Mouse (Mus musculus) midbrain, embryonic 11.5 days (tissue): ENCODE measurements around the gene Necab3. TPM values are rescaled to one million over a fixed set of nuclear protein-coding genes. Genes with fewer than 3 reads are reported as not detected.

Experiments used
- ATAC-seq: fragments of 200-750 bp; cut with Nextera tagmentation; 2 replicates; pipeline ENCODE4 v1.8.0; 2017; ENCODE audit warnings: moderate TSS enrichment, moderate library complexity; ENCODE audit not compliant: low FRiP score
- DNase-seq: peaks from one replicate; pipeline ENCODE4 v3.0.0; 2015; ENCODE audit warnings: low spot score; ENCODE audit errors: missing footprints
- H3K27ac ChIP-seq: fragments of 300-500 bp; sonication (generic); 2 replicates; pipeline ENCODE4 v1.5.1; 2014; ENCODE audit warnings: low read depth, low read length
- H3K27me3 ChIP-seq: fragments of 300-500 bp; sonication (generic); 2 replicates; pipeline ENCODE4 v1.6.1; 2014; ENCODE audit warnings: mild to moderate bottlenecking, low read length, moderate library complexity, mixed read lengths; ENCODE audit not compliant: control insufficient read depth, insufficient read depth
- H3K36me3 ChIP-seq: fragments of 300-500 bp; sonication (generic); 2 replicates; pipeline ENCODE4 v1.6.1; 2014; ENCODE audit warnings: mild to moderate bottlenecking, low read length, moderate library complexity, mixed read lengths; ENCODE audit not compliant: control insufficient read depth, insufficient read depth
- H3K4me1 ChIP-seq: fragments of 300-500 bp; sonication (generic); 2 replicates; pipeline ENCODE4 v1.6.1; 2014; ENCODE audit warnings: low read length; ENCODE audit not compliant: control insufficient read depth, insufficient read depth
- H3K4me2 ChIP-seq: fragments of 300-500 bp; sonication (generic); 2 replicates; pipeline ENCODE4 v1.6.1; 2014; ENCODE audit warnings: mild to moderate bottlenecking, moderate library complexity
- H3K4me3 ChIP-seq: fragments of 300-500 bp; sonication (generic); 2 replicates; pipeline ENCODE4 v1.5.1; 2014; ENCODE audit warnings: low read depth, low read length
- H3K9ac ChIP-seq: fragments of 300-500 bp; sonication (generic); 2 replicates; pipeline ENCODE4 v1.6.1; 2014; ENCODE audit warnings: low read length
- H3K9me3 ChIP-seq: fragments of 300-500 bp; sonication (generic); 2 replicates; pipeline ENCODE4 v1.6.1; 2016; ENCODE audit warnings: low read length; ENCODE audit not compliant: control insufficient read depth
- WGBS: fragments of 180-500 bp; shearing (Covaris S2); extraction: QIAGEN DNeasy Blood & Tissue Kit; methylation state at CpG from one replicate; pipeline ENCODE4 v1.1.7; 2014; 5-methylcytosine and 5-hydroxymethylcytosine counted together
- polyA plus RNA-seq: library from polyadenylated mRNA; unstranded; fragments of >200 nt; fragmentation: Nextera tagmentation; extraction: Ambion mirVana; gene quantifications from 2 replicates; pipeline ENCODE4 v1.2.1, GENCODE M21; 2014

Gene Necab3
- polyA plus RNA-seq: 6.1 and 6.9 TPM in 2 replicates

- Histone ChIP-seq H3K4me1 (peaks cover 12% of the 10 kb centered on the region), H3K4me3 (peak within 1 kb of the TSS; percentile 23), H3K4me2 (peak within 1 kb of the TSS; percentile 55), H3K27ac (0 out of 2 replicates have a peak within 1 kb of the TSS, but pooled peaks have one; percentile 25), H3K9ac (peak within 1 kb of the TSS; percentile 63), H3K36me3 (peaks cover 13% of the 10 kb centered on the region), H3K9me3 (no peaks in the 10 kb centered on the region), H3K27me3 (no peaks in the 10 kb centered on the region)
- DNase-seq (peak; percentile 94), ATAC-seq (peak; percentile 78)
- whole genome bisulfite sequencing: 3% methylated on average over 34 of the region's 34 CpGs
These were observed at the start of gene Necab3 for GRCm38 (mm10) chr2:154558264-154559039. Gene Necab3, minus strand, starts transcription at chr2:154558890.

GRCm38 (mm10) chr2:154606965-154607364 is 48.3 kb upstream of the Necab3 start:
- Histone ChIP-seq H3K9ac (no peak overlapping the region), H3K4me3 (no peak overlapping the region), H3K27ac (no peak overlapping the region), H3K9me3 (no peaks in the 10 kb centered on the region), H3K4me2 (no peak overlapping the region), H3K27me3 (no peaks in the 10 kb centered on the region), H3K36me3 (no peaks in the 10 kb centered on the region), H3K4me1 (no peaks in the 10 kb centered on the region; the same call in 1 of the 2 replicates)
- DNase-seq (no peak), ATAC-seq (no peak)
- 86% methylated on average over 1 of the region's 1 CpGs for WGBS

- no peak overlapping the region for H3K9ac ChIP-seq
- H3K27me3 ChIP-seq: no peaks in the 10 kb centered on the region
- no peaks in the 10 kb centered on the region for H3K9me3 ChIP-seq
- H3K4me2 ChIP-seq: peak overlapping the region; percentile 52
- DNase-seq (no peak), ATAC-seq (no peak)
- no peak overlapping the region for H3K27ac ChIP-seq
- no peaks in the 10 kb centered on the region; the same call in 1 of the 2 replicates for H3K4me1 ChIP-seq
- H3K4me3 ChIP-seq: peak overlapping the region; percentile 55; the same call in 1 of the 2 replicates
- WGBS: 50% methylated on average over 7 of the region's 7 CpGs
- H3K36me3 ChIP-seq: no peaks in the 10 kb centered on the region
These were observed 45.5 kb upstream of the Necab3 start for GRCm38 (mm10) chr2:154604156-154604555.

GRCm38 (mm10) chr2:154603638-154604153 is 45.0 kb upstream of the Necab3 start, which contains the start of gene Pxmp4:
Gene Pxmp4, minus strand, starts transcription at chr2:154603708.
- peak within 1 kb of the TSS; percentile 75 for H3K9ac ChIP-seq
- H3K27me3 ChIP-seq: no peaks in the 10 kb centered on the region
- DNase-seq (peak; percentile 100), ATAC-seq (peak; percentile 100)
- H3K27ac ChIP-seq: no peak within 1 kb of the TSS
- H3K9me3 ChIP-seq: no peaks in the 10 kb centered on the region
- H3K4me2 ChIP-seq: peak within 1 kb of the TSS; percentile 52
- H3K4me3 ChIP-seq: peak within 1 kb of the TSS; percentile 55
- 1% methylated on average over 13 of the region's 13 CpGs for WGBS
- no peaks in the 10 kb centered on the region; the same call in 1 of the 2 replicates for H3K4me1 ChIP-seq
- no peaks in the 10 kb centered on the region for H3K36me3 ChIP-seq

GRCm38 (mm10) chr2:154603007-154603637 is 44.4 kb upstream of the Necab3 start:
- no peak for ATAC-seq
- WGBS: 23% methylated on average over 22 of the region's 22 CpGs
- Histone ChIP-seq H3K4me3 (peak overlapping the region; percentile 55), H3K4me2 (peak overlapping the region; percentile 52), H3K9me3 (no peaks in the 10 kb centered on the region), H3K9ac (peak overlapping the region; percentile 75), H3K36me3 (no peaks in the 10 kb centered on the region), H3K27me3 (no peaks in the 10 kb centered on the region), H3K4me1 (no peaks in the 10 kb centered on the region; the same call in 1 of the 2 replicates), H3K27ac (no peak overlapping the region)
- DNase-seq: no peak

- ATAC-seq (no peak), DNase-seq (no peak)
- no peak overlapping the region for H3K4me3 ChIP-seq
- no peak overlapping the region for H3K27ac ChIP-seq
- WGBS: 71% methylated on average over 3 of the region's 3 CpGs
- H3K4me2 ChIP-seq: no peak overlapping the region
- H3K9me3 ChIP-seq: no peaks in the 10 kb centered on the region
- no peaks in the 10 kb centered on the region for H3K27me3 ChIP-seq
- H3K36me3 ChIP-seq: no peaks in the 10 kb centered on the region
- no peaks in the 10 kb centered on the region; the same call in 1 of the 2 replicates for H3K4me1 ChIP-seq
- no peak overlapping the region for H3K9ac ChIP-seq
These were observed 42.6 kb upstream of the Necab3 start for GRCm38 (mm10) chr2:154601324-154601723.

GRCm38 (mm10) chr2:154600586-154600985 is 41.9 kb upstream of the Necab3 start:
- Histone ChIP-seq H3K4me2 (no peak overlapping the region), H3K27ac (no peak overlapping the region), H3K36me3 (no peaks in the 10 kb centered on the region), H3K9me3 (no peaks in the 10 kb centered on the region), H3K4me1 (no peaks in the 10 kb centered on the region; the same call in 1 of the 2 replicates), H3K4me3 (no peak overlapping the region), H3K27me3 (no peaks in the 10 kb centered on the region), H3K9ac (no peak overlapping the region)
- ATAC-seq (no peak), DNase-seq (no peak)
- 67% methylated on average over 6 of the region's 6 CpGs for WGBS

- no peak for DNase-seq
- 88% methylated on average over 3 of the region's 3 CpGs for WGBS
- ATAC-seq: no peak
- H3K27me3 ChIP-seq: no peaks in the 10 kb centered on the region
- no peak overlapping the region for H3K9ac ChIP-seq
- H3K4me2 ChIP-seq: no peak overlapping the region
- H3K36me3 ChIP-seq: no peaks in the 10 kb centered on the region
- no peaks in the 10 kb centered on the region for H3K9me3 ChIP-seq
- H3K4me3 ChIP-seq: no peak overlapping the region
- no peaks in the 10 kb centered on the region for H3K4me1 ChIP-seq
- no peak overlapping the region for H3K27ac ChIP-seq
These were observed 38.7 kb upstream of the Necab3 start for GRCm38 (mm10) chr2:154597399-154597798.

GRCm38 (mm10) chr2:154595775-154596174 is 37.1 kb upstream of the Necab3 start:
- no peak overlapping the region for H3K27ac ChIP-seq
- no peak overlapping the region for H3K9ac ChIP-seq
- H3K4me3 ChIP-seq: no peak overlapping the region
- H3K4me1 ChIP-seq: no peaks in the 10 kb centered on the region
- no peaks in the 10 kb centered on the region for H3K36me3 ChIP-seq
- H3K4me2 ChIP-seq: no peak overlapping the region
- no peaks in the 10 kb centered on the region for H3K9me3 ChIP-seq
- 85% methylated on average over 5 of the region's 5 CpGs for whole genome bisulfite sequencing
- no peaks in the 10 kb centered on the region for H3K27me3 ChIP-seq
- no peak for DNase-seq
- ATAC-seq: no peak
